Mouse (Mus musculus): ENCODE data around the gene Rsrc1. TPM values are rescaled to one million over a fixed set of nuclear protein-coding genes. Genes with fewer than 3 reads are reported as not detected.

Gene Rsrc1
- total RNA-seq, 1 experiment: 13.2 TPM

- in situ Hi-C loops (cut with MboI; ENCODE audit: low sequenced_read_pairs in 2 of 2, unreplicated experiment in 2 of 2): no loop called here
- Histone ChIP-seq H3K4me1 (ENCODE audit: control insufficient read depth in 2 of 2, insufficient read depth in 2 of 2, low read length in 2 of 2, poor library complexity in 1 of 2) (peaks cover 0 to 5% of the 10 kb centered on the region in 2 experiments; a peak in 1 of 4 replicates), H3K36me3 (ENCODE audit: control insufficient read depth, insufficient read depth, low read length, poor library complexity, severe bottlenecking) (no peaks in the 10 kb centered on the region), H3K9me3 (ENCODE audit: control insufficient read depth, insufficient read depth, low read depth, low read length) (no peaks in the 10 kb centered on the region), H3K27ac (ENCODE audit: insufficient read depth, low read depth, low read length, poor library complexity, severe bottlenecking) (no peak overlapping the region), H3K4me3 (ENCODE audit: insufficient read depth in 1 of 2, low read depth in 1 of 2, low read length in 2 of 2, poor library complexity in 1 of 2, severe bottlenecking in 1 of 2) (no peak overlapping the region), H3K9ac (ENCODE audit: insufficient read depth, low read depth, low read length, poor library complexity, severe bottlenecking) (no peak overlapping the region)
- no peak for TF ChIP-seq HCFC1 (IDR thresholded peaks at IDR 0.05; ENCODE audit: borderline replicate concordance, insufficient read depth, low read length)
- TF ChIP-seq ZNF384 (IDR thresholded peaks at IDR 0.05; ENCODE audit: low read depth, low read length): no peak
- TF ChIP-seq CHD2 (IDR thresholded peaks at IDR 0.05; ENCODE audit: low read depth, low read length): no peak
- TF ChIP-seq MAFK (IDR thresholded peaks at IDR 0.05; ENCODE audit: insufficient read depth, low read depth, low read length): no peak
- no peak for TF ChIP-seq ZC3H11A (IDR thresholded peaks at IDR 0.05; ENCODE audit: borderline replicate concordance, low read depth, low read length)
- DNase-seq (ENCODE audit: low read depth, low spot score): no peak
Measured at GRCm38 (mm10) chr3:66967508-66967907, 13.7 kb upstream of the Rsrc1 start.

DNA sequence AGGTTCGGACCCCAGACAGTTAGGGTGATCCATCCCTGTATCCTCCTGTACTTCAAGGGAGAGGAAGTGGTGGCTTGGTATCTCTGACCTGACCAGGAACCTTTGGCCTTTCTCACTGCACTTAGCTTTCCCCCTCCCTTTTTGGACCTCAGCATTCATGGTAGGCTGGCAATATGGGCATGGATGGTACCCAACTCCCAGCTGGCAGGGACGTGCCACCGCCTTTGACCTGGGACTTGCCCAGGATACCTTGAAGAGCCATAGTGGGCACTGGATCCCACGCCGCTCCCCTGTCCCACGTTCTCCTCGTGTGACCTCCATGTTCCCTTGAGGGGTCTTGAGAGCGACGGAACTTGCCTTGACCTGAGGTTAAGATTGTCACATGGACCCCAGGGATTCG, 10.9 kb upstream of the Rsrc1 start:
- DNase-seq (ENCODE audit: low read depth, low spot score): no peak
- TF ChIP-seq CHD2 (IDR thresholded peaks at IDR 0.05; ENCODE audit: low read depth, low read length) (no peak), ZNF384 (IDR thresholded peaks at IDR 0.05; ENCODE audit: low read depth, low read length) (no peak), ZC3H11A (IDR thresholded peaks at IDR 0.05; ENCODE audit: borderline replicate concordance, low read depth, low read length) (no peak), HCFC1 (IDR thresholded peaks at IDR 0.05; ENCODE audit: borderline replicate concordance, insufficient read depth, low read length) (no peak), MAFK (IDR thresholded peaks at IDR 0.05; ENCODE audit: insufficient read depth, low read depth, low read length) (no peak)
- no peaks in the 10 kb centered on the region for H3K9me3 ChIP-seq (ENCODE audit: control insufficient read depth, insufficient read depth, low read depth, low read length)
- in situ Hi-C loops (cut with MboI; ENCODE audit: low sequenced_read_pairs in 2 of 2, unreplicated experiment in 2 of 2): no loop called here
- H3K27ac ChIP-seq (ENCODE audit: insufficient read depth, low read depth, low read length, poor library complexity, severe bottlenecking): no peak overlapping the region
- peak overlapping the region; percentile 8 to 10; a peak in 2 of 4 replicates for H3K4me3 ChIP-seq (ENCODE audit: insufficient read depth in 1 of 2, low read depth in 1 of 2, low read length in 2 of 2, poor library complexity in 1 of 2, severe bottlenecking in 1 of 2)
- H3K36me3 ChIP-seq (ENCODE audit: control insufficient read depth, insufficient read depth, low read length, poor library complexity, severe bottlenecking): no peaks in the 10 kb centered on the region
- no peak overlapping the region for H3K9ac ChIP-seq (ENCODE audit: insufficient read depth, low read depth, low read length, poor library complexity, severe bottlenecking)
- peaks cover 0 to 5% of the 10 kb centered on the region in 2 experiments; a peak in 1 of 4 replicates for H3K4me1 ChIP-seq (ENCODE audit: control insufficient read depth in 2 of 2, insufficient read depth in 2 of 2, low read length in 2 of 2, poor library complexity in 1 of 2)

- in situ Hi-C loops (cut with MboI; ENCODE audit: low sequenced_read_pairs in 2 of 2, unreplicated experiment in 2 of 2): no loop called here
- Histone ChIP-seq H3K4me1 (ENCODE audit: control insufficient read depth in 2 of 2, insufficient read depth in 2 of 2, low read length in 2 of 2, poor library complexity in 1 of 2) (peaks cover 0 to 5% of the 10 kb centered on the region in 2 experiments; a peak in 1 of 4 replicates), H3K9ac (ENCODE audit: insufficient read depth, low read depth, low read length, poor library complexity, severe bottlenecking) (no peak overlapping the region), H3K9me3 (ENCODE audit: control insufficient read depth, insufficient read depth, low read depth, low read length) (no peaks in the 10 kb centered on the region), H3K27ac (ENCODE audit: insufficient read depth, low read depth, low read length, poor library complexity, severe bottlenecking) (no peak overlapping the region), H3K4me3 (ENCODE audit: insufficient read depth in 1 of 2, low read depth in 1 of 2, low read length in 2 of 2, poor library complexity in 1 of 2, severe bottlenecking in 1 of 2) (peak overlapping the region; percentile 8 to 10; a peak in 3 of 4 replicates), H3K36me3 (ENCODE audit: control insufficient read depth, insufficient read depth, low read length, poor library complexity, severe bottlenecking) (no peaks in the 10 kb centered on the region)
- DNase-seq (ENCODE audit: low read depth, low spot score): no peak
- TF ChIP-seq CHD2 (IDR thresholded peaks at IDR 0.05; ENCODE audit: low read depth, low read length): no peak
- no peak for TF ChIP-seq ZC3H11A (IDR thresholded peaks at IDR 0.05; ENCODE audit: borderline replicate concordance, low read depth, low read length)
- no peak for TF ChIP-seq MAFK (IDR thresholded peaks at IDR 0.05; ENCODE audit: insufficient read depth, low read depth, low read length)
- TF ChIP-seq ZNF384 (IDR thresholded peaks at IDR 0.05; ENCODE audit: low read depth, low read length): no peak
- TF ChIP-seq HCFC1 (IDR thresholded peaks at IDR 0.05; ENCODE audit: borderline replicate concordance, insufficient read depth, low read length): no peak
Measured at GRCm38 (mm10) chr3:66970661-66971331, 10.4 kb upstream of the Rsrc1 start.

DNA sequence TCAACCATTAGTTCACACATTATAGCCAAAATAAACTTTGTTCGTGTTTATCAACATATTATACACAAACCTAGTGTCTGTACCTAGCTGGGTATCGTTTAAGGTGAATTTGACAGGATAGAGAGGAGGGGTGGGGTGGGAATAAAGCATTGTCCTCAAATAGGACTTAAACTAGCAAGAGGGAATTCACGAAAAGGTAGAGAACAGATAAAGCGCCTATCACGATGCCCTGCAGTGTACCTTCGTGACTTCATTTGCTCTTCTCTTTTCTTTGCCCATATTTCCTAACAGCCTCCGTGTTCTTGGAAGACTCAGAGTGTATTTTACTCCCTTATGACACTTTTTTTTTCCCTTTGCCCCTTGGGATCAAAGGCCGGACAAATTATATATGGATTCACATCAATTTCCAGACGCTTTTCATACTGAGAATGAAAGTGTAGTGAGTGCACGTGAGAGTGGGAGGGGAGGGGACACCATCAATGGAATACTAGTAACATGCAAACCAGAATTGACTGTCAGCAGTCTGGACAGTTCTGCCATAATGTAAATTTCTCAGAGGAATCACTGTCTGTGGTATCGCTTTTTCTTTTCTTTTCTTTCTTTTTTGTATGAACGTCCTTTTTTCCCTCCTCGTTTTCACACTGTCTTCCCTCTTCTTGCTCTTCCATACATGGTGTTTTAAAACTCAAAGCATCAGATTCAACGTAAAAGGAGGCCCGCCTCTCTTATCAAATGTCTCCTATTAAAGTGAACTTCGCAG, 8.8 kb upstream of the Rsrc1 start:
- H3K9ac ChIP-seq (ENCODE audit: insufficient read depth, low read depth, low read length, poor library complexity, severe bottlenecking): no peak overlapping the region
- no peak for DNase-seq (ENCODE audit: low read depth, low spot score)
- H3K27ac ChIP-seq (ENCODE audit: insufficient read depth, low read depth, low read length, poor library complexity, severe bottlenecking): no peak overlapping the region
- no peak overlapping the region for H3K4me3 ChIP-seq (ENCODE audit: insufficient read depth in 1 of 2, low read depth in 1 of 2, low read length in 2 of 2, poor library complexity in 1 of 2, severe bottlenecking in 1 of 2)
- TF ChIP-seq MAFK (IDR thresholded peaks at IDR 0.05; ENCODE audit: insufficient read depth, low read depth, low read length) (no peak), CHD2 (IDR thresholded peaks at IDR 0.05; ENCODE audit: low read depth, low read length) (no peak), ZC3H11A (IDR thresholded peaks at IDR 0.05; ENCODE audit: borderline replicate concordance, low read depth, low read length) (no peak), HCFC1 (IDR thresholded peaks at IDR 0.05; ENCODE audit: borderline replicate concordance, insufficient read depth, low read length) (no peak), ZNF384 (IDR thresholded peaks at IDR 0.05; ENCODE audit: low read depth, low read length) (no peak)
- no peaks in the 10 kb centered on the region for H3K36me3 ChIP-seq (ENCODE audit: control insufficient read depth, insufficient read depth, low read length, poor library complexity, severe bottlenecking)
- H3K4me1 ChIP-seq (ENCODE audit: control insufficient read depth in 2 of 2, insufficient read depth in 2 of 2, low read length in 2 of 2, poor library complexity in 1 of 2): peaks cover 0 to 5% of the 10 kb centered on the region in 2 experiments; a peak in 1 of 4 replicates
- in situ Hi-C loops (cut with MboI; ENCODE audit: low sequenced_read_pairs in 2 of 2, unreplicated experiment in 2 of 2): no loop called here
- no peaks in the 10 kb centered on the region for H3K9me3 ChIP-seq (ENCODE audit: control insufficient read depth, insufficient read depth, low read depth, low read length)

Data from ES-E14 (cell line).